Mouse (Mus musculus) liver, adult 2 months (tissue): ENCODE measurements around the gene Cdk6. TPM values are rescaled to one million over a fixed set of nuclear protein-coding genes. Genes with fewer than 3 reads are reported as not detected.

Experiments
- DNase-seq: peaks from one replicate; pipeline ENCODE4 v3.0.0-alpha.2; 2011; ENCODE audit warnings: low read depth, low spot score; ENCODE audit errors: extremely low read depth
- H3K27ac ChIP-seq: fragments of 200-500 bp; replicated peaks from 2 replicates; pipeline ENCODE4 v1.5.1; 2012; ENCODE audit warnings: low read depth, mild to moderate bottlenecking, control low read depth, inconsistent platforms, low read length; ENCODE audit not compliant: insufficient read depth
- H3K27me3 ChIP-seq: fragments of 200-500 bp; 2 replicates; pipeline ENCODE4 v1.6.1; 2012; ENCODE audit warnings: mild to moderate bottlenecking, moderate library complexity, low read length, inconsistent platforms; ENCODE audit not compliant: control insufficient read depth, insufficient read depth
- H3K36me3 ChIP-seq: fragments of 200-500 bp; 2 replicates; pipeline ENCODE4 v1.6.1; 2012; ENCODE audit warnings: low read length, inconsistent platforms; ENCODE audit not compliant: control insufficient read depth, insufficient read depth
- H3K4me1 ChIP-seq: fragments of 200-500 bp; 2 replicates; pipeline ENCODE4 v1.6.1; 2011; ENCODE audit warnings: low read length; ENCODE audit not compliant: control insufficient read depth, insufficient read depth
- H3K4me3 ChIP-seq: fragments of 200-500 bp; 2 replicates; pipeline ENCODE4 v1.5.1; 2011; ENCODE audit warnings: low read depth, mild to moderate bottlenecking, control low read depth, low read length, moderate library complexity; ENCODE audit not compliant: insufficient read depth
- H3K79me2 ChIP-seq: fragments of 200-500 bp; 2 replicates; pipeline ENCODE4 v1.6.1; 2012; ENCODE audit warnings: inconsistent platforms, mild to moderate bottlenecking, low read length, moderate library complexity; ENCODE audit not compliant: control insufficient read depth, insufficient read depth
- H3K9ac ChIP-seq: fragments of 200-500 bp; 2 replicates; pipeline ENCODE4 v1.6.1; 2012; ENCODE audit warnings: low read depth, mild to moderate bottlenecking, control low read depth, inconsistent platforms, low read length
- CTCF ChIP-seq: fragments of 200-500 bp; IDR thresholded peaks from 2 replicates; pipeline ENCODE4 v1.5.1; 2011; ENCODE audit warnings: low read depth, low read length, control low read depth
- POLR2A ChIP-seq: fragments of 200-500 bp; IDR thresholded peaks from 2 replicates; pipeline ENCODE4 v1.6.1; 2011; ENCODE audit warnings: low read length, control low read depth; ENCODE audit not compliant: insufficient read depth; ENCODE audit errors: extremely low read depth
- WGBS: fragments of 180-500 bp; shearing (Covaris S2); methylation state at CpG from one replicate; pipeline ENCODE4 v1.1.7; 2018; 5-methylcytosine and 5-hydroxymethylcytosine counted together
- polyA plus RNA-seq: library from polyadenylated mRNA; depleted of rRNA; stranded (reverse); fragments of >200 nt; gene quantifications from 2 replicates; pipeline ENCODE4 v1.2.3, GENCODE M21; 2012
- total RNA-seq: library from RNA; depleted of rRNA; stranded (reverse); fragments of >200 nt; gene quantifications from 2 replicates; pipeline ENCODE4 v1.2.3, GENCODE M21; 2014

Gene Cdk6
- total and polyA plus RNA-seq, 2 experiments = 6.1 to 9.9 TPM

- no peak overlapping the region for H3K4me3 ChIP-seq
- peak overlapping the region; percentile 75 for H3K27ac ChIP-seq
- H3K4me1 ChIP-seq = peaks cover 14% of the 10 kb centered on the region
- peak; percentile 29 for DNase-seq
- 52% methylated on average over 5 of the region's 5 CpGs for WGBS
- H3K79me2 ChIP-seq = peaks cover 3% of the 10 kb centered on the region; the same call in 1 of the 2 replicates
- no peak overlapping the region for H3K9ac ChIP-seq
- no peaks in the 10 kb centered on the region for H3K36me3 ChIP-seq
- H3K27me3 ChIP-seq = no peaks in the 10 kb centered on the region
- TF ChIP-seq CTCF (no peak), POLR2A (no peak)
These were observed 150.6 kb downstream of the Cdk6 start for GRCm38 (mm10) chr5:3491883-3492282.

GRCm38 (mm10) chr5:3492776-3493636 lies 151.7 kb downstream of the Cdk6 start:
- 94% methylated on average over 13 of the region's 13 CpGs for WGBS
- Histone ChIP-seq H3K4me3 (no peak overlapping the region), H3K27me3 (no peaks in the 10 kb centered on the region), H3K36me3 (no peaks in the 10 kb centered on the region), H3K4me1 (peaks cover 14% of the 10 kb centered on the region), H3K9ac (no peak overlapping the region), H3K79me2 (peaks cover 3% of the 10 kb centered on the region; the same call in 1 of the 2 replicates), H3K27ac (no peak overlapping the region)
- DNase-seq = no peak
- no peak for TF ChIP-seq POLR2A
- no peak for TF ChIP-seq CTCF

- Histone ChIP-seq H3K27me3 (no peaks in the 10 kb centered on the region), H3K4me3 (no peak overlapping the region), H3K27ac (no peak overlapping the region), H3K79me2 (peaks cover 3% of the 10 kb centered on the region; the same call in 1 of the 2 replicates), H3K4me1 (peaks cover 11% of the 10 kb centered on the region), H3K9ac (no peak overlapping the region), H3K36me3 (no peaks in the 10 kb centered on the region)
- DNase-seq = no peak
- TF ChIP-seq CTCF (no peak), POLR2A (no peak)
- 96% methylated on average over 9 of the region's 9 CpGs for WGBS
These were observed 152.7 kb downstream of the Cdk6 start for GRCm38 (mm10) chr5:3493968-3494367.

- no peak for DNase-seq
- no peaks in the 10 kb centered on the region for H3K27me3 ChIP-seq
- no peak overlapping the region for H3K27ac ChIP-seq
- no peak overlapping the region for H3K9ac ChIP-seq
- H3K79me2 ChIP-seq = peaks cover 3% of the 10 kb centered on the region; the same call in 1 of the 2 replicates
- TF ChIP-seq POLR2A (no peak), CTCF (no peak)
- WGBS = 91% methylated on average over 8 of the region's 8 CpGs
- no peaks in the 10 kb centered on the region for H3K36me3 ChIP-seq
- H3K4me3 ChIP-seq = no peak overlapping the region
- H3K4me1 ChIP-seq = peaks cover 11% of the 10 kb centered on the region
These were observed 153.3 kb downstream of the Cdk6 start for GRCm38 (mm10) chr5:3494452-3495187.

GRCm38 (mm10) chr5:3497505-3497925 lies 156.2 kb downstream of the Cdk6 start:
- Histone ChIP-seq H3K27me3 (no peaks in the 10 kb centered on the region), H3K9ac (no peak overlapping the region), H3K4me3 (no peak overlapping the region), H3K36me3 (no peaks in the 10 kb centered on the region), H3K79me2 (peaks cover 2% of the 10 kb centered on the region; the same call in 1 of the 2 replicates), H3K4me1 (peaks cover 11% of the 10 kb centered on the region), H3K27ac (no peak overlapping the region)
- no peak for TF ChIP-seq CTCF
- TF ChIP-seq POLR2A = no peak
- 82% methylated on average over 5 of the region's 5 CpGs for WGBS
- no peak for DNase-seq

- Histone ChIP-seq H3K4me3 (no peak overlapping the region), H3K4me1 (peaks cover 12% of the 10 kb centered on the region), H3K9ac (no peak overlapping the region), H3K27ac (no peak overlapping the region), H3K36me3 (no peaks in the 10 kb centered on the region), H3K27me3 (no peaks in the 10 kb centered on the region), H3K79me2 (no peaks in the 10 kb centered on the region; the same call in 1 of the 2 replicates)
- no peak for TF ChIP-seq CTCF
- no peak for TF ChIP-seq POLR2A
- WGBS = 84% methylated on average over 5 of the region's 5 CpGs
- no peak for DNase-seq
These were observed 159.0 kb downstream of the Cdk6 start for GRCm38 (mm10) chr5:3500298-3500697.
